Mouse (Mus musculus): Measurements from ENCODE around the gene Gjb5. TPM values are rescaled to one million over a fixed set of nuclear protein-coding genes. Genes with fewer than 3 reads are reported as not detected.
A peak's percentile ranks its signal among the peaks of the same experiment; 100 is the strongest.

Gjb5 gene
- polyA plus RNA-seq, 1 experiment from 2014 or later: 0.37 TPM

DNA sequence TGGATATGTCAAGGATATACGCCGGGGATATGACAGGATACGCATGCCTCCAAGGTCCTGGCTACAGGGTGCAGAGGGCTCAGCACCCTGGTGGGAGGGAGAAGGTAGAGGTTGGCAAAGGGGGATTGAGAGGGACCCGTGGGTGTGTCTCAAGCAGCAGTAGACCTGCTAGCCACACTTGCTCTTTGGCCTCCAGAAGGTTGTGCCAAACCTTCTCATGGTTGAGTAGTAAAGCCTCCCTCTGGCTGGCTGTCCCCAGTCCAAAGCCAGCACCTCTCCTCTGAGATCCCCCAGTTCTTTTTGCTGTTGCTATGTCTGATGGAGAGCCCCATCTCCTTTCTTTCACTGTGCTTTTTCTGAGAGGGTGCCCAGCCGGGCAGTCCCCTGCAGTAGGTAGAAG, 32.7 kb downstream of the Gjb5 start:
- Histone ChIP-seq H3K4me1 (peaks cover 8% of the 10 kb centered on the region), H3K36me3 (no peaks in the 10 kb centered on the region), H3K9ac (no peak overlapping the region), H3K27me3 (replicated peaks) (peaks cover 64% of the 10 kb centered on the region), H3K9me3 (no peaks in the 10 kb centered on the region), H3K4me3 (no peak overlapping the region), H3K27ac (replicated peaks) (no peak overlapping the region), H3K4me2 (no peak overlapping the region)
- ATAC-seq (ENCODE audit: extremely low read depth, insufficient number of reproducible peaks, low FRiP score, low TSS enrichment): no peak
- WGBS: 68% methylated on average over 5 of the region's 5 CpGs

- Histone ChIP-seq H3K4me3 (no peak overlapping the region), H3K4me2 (no peak overlapping the region), H3K4me1 (peaks cover 3% of the 10 kb centered on the region), H3K36me3 (no peaks in the 10 kb centered on the region), H3K9ac (no peak overlapping the region), H3K27ac (replicated peaks) (no peak overlapping the region), H3K9me3 (no peaks in the 10 kb centered on the region), H3K27me3 (replicated peaks) (peaks cover 59% of the 10 kb centered on the region)
- ATAC-seq (ENCODE audit: extremely low read depth, insufficient number of reproducible peaks, low FRiP score, low TSS enrichment): peak; percentile 53
- 12% methylated on average over 6 of the region's 6 CpGs for WGBS
These were observed 33.2 kb downstream of the Gjb5 start for GRCm38 (mm10) chr4:127324759-127325158.

- no peaks in the 10 kb centered on the region for H3K9me3 ChIP-seq
- H3K4me1 ChIP-seq: no peaks in the 10 kb centered on the region
- H3K9ac ChIP-seq: no peak overlapping the region
- H3K4me2 ChIP-seq: no peak overlapping the region
- no peak overlapping the region for H3K4me3 ChIP-seq
- ATAC-seq (ENCODE audit: extremely low read depth, insufficient number of reproducible peaks, low FRiP score, low TSS enrichment): no peak
- H3K36me3 ChIP-seq: no peaks in the 10 kb centered on the region
- no peak overlapping the region for H3K27ac ChIP-seq (replicated peaks)
- 68% methylated on average over 10 of the region's 10 CpGs for WGBS
- H3K27me3 ChIP-seq (replicated peaks): peaks cover 54% of the 10 kb centered on the region
These were observed 33.7 kb downstream of the Gjb5 start for GRCm38 (mm10) chr4:127324296-127324695.

DNA sequence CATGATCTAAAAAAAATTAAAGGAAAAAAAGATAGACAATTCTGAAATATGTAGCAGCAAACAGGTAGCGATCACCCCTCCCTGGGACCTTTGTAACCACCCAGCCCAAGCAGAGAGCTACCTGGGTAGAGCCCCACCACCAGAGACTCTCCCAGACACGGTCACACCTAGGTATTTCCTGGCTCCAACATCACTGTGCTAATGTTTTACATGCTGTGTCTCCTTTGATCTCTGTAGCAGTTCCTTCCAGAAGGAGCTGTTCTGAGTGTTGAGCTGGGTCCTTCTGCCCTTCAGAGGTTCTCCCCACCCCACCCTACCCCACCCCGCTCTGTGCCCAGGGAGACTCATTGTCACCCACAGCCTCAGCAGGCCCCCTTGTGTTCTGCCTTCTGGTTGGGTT, 34.3 kb downstream of the Gjb5 start:
- H3K27ac ChIP-seq (replicated peaks): no peak overlapping the region
- no peak overlapping the region for H3K9ac ChIP-seq
- H3K9me3 ChIP-seq: no peaks in the 10 kb centered on the region
- H3K4me3 ChIP-seq: no peak overlapping the region
- no peaks in the 10 kb centered on the region for H3K36me3 ChIP-seq
- ATAC-seq (ENCODE audit: extremely low read depth, insufficient number of reproducible peaks, low FRiP score, low TSS enrichment): no peak
- no peaks in the 10 kb centered on the region for H3K4me1 ChIP-seq
- H3K4me2 ChIP-seq: no peak overlapping the region
- H3K27me3 ChIP-seq (replicated peaks): peaks cover 49% of the 10 kb centered on the region
- 64% methylated on average over 3 of the region's 3 CpGs for WGBS

DNA sequence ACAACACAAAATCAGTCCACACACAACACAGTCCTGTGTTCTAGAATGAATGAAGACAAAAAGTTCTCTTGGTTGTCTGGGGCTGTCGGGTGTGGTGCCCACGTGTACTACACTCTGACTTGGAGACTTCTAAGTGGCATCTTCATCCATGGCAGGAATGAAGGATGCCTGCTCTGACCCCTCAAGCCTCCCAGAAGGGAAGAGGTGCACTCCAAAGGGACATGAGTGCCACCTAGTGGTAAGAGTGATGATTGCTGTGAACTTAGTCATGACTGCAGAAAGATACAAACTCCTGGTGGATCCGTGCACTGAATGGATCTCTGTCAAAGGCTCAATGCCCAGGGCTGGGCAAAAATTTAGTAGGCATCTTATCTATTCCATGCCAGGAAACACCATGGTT, 38.4 kb downstream of the Gjb5 start:
- H3K27ac ChIP-seq (replicated peaks): no peak overlapping the region
- H3K9ac ChIP-seq: no peak overlapping the region
- WGBS: 4% methylated on average over 3 of the region's 3 CpGs
- H3K9me3 ChIP-seq: no peaks in the 10 kb centered on the region
- no peak overlapping the region for H3K4me3 ChIP-seq
- H3K4me2 ChIP-seq: no peak overlapping the region
- no peak for ATAC-seq (ENCODE audit: extremely low read depth, insufficient number of reproducible peaks, low FRiP score, low TSS enrichment)
- H3K4me1 ChIP-seq: no peaks in the 10 kb centered on the region
- H3K27me3 ChIP-seq (replicated peaks): peaks cover 29% of the 10 kb centered on the region
- no peaks in the 10 kb centered on the region for H3K36me3 ChIP-seq

- no peak overlapping the region for H3K4me2 ChIP-seq
- no peaks in the 10 kb centered on the region for H3K9me3 ChIP-seq
- no peak overlapping the region for H3K9ac ChIP-seq
- no peak overlapping the region for H3K4me3 ChIP-seq
- WGBS: 50% methylated on average over 4 of the region's 4 CpGs
- no peak overlapping the region for H3K27ac ChIP-seq (replicated peaks)
- H3K36me3 ChIP-seq: no peaks in the 10 kb centered on the region
- H3K4me1 ChIP-seq: peaks cover 11% of the 10 kb centered on the region
- no peak for ATAC-seq (ENCODE audit: extremely low read depth, insufficient number of reproducible peaks, low FRiP score, low TSS enrichment)
- H3K27me3 ChIP-seq (replicated peaks): peaks cover 42% of the 10 kb centered on the region
These were observed 40.8 kb downstream of the Gjb5 start for GRCm38 (mm10) chr4:127317143-127317542.

DNA sequence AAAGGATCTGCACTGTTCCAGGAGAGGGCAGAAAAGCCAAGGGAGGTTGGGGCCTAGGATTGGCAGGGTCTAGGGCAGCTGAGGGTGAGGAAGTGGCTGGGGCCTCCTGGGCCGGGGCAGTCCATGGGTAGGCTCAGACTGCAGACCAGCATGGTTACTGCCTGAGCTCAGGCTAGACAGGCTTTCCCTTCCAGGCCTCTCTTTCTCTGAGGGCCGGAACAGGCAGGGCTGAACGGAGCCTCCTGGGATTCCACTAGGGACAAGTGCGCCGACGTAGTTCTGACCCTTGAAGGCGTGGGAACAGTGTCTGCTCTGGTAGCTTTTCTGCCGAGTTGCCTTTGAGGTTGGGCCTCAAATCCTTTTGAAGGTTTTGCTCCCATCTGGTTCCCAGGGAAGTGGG, 42.2 kb downstream of the Gjb5 start:
- no peak for ATAC-seq (ENCODE audit: extremely low read depth, insufficient number of reproducible peaks, low FRiP score, low TSS enrichment)
- WGBS: 78% methylated on average over 8 of the region's 8 CpGs
- H3K27me3 ChIP-seq (replicated peaks): peaks cover 53% of the 10 kb centered on the region

DNA sequence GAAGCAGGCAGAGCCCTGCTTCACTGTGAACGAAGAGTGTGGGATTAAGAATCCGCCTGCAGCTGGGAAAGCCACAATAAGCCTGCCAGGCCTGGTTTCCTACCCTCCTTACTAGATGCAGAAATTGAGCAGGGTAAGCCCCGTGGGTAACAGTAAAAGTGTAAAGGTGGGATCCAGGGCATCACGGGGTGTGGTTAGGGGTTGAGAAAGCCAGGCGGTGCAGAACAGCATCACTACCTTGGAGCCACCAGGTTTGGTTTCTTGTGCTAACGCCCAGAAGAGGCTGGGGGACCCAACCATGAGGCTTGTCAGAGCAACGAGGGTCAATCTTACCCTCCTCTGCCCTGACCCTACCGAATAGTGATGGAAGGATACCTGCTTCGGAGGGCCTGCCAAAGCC, 43.4 kb downstream of the Gjb5 start:
- H3K27ac ChIP-seq (replicated peaks): no peak overlapping the region
- peak overlapping the region; percentile 59 for H3K4me3 ChIP-seq
- peak overlapping the region; percentile 76 for H3K9ac ChIP-seq
- H3K27me3 ChIP-seq (replicated peaks): peaks cover 58% of the 10 kb centered on the region
- H3K9me3 ChIP-seq: no peaks in the 10 kb centered on the region
- peaks cover 11% of the 10 kb centered on the region for H3K4me1 ChIP-seq
- ATAC-seq (ENCODE audit: extremely low read depth, insufficient number of reproducible peaks, low FRiP score, low TSS enrichment): no peak
- no peaks in the 10 kb centered on the region for H3K36me3 ChIP-seq
- WGBS: 40% methylated on average over 9 of the region's 9 CpGs
- H3K4me2 ChIP-seq: peak overlapping the region; percentile 81

More for the DNA sequence above, 42.2 kb downstream of the Gjb5 start:
- H3K9ac ChIP-seq: no peak overlapping the region
- H3K4me2 ChIP-seq: no peak overlapping the region
- no peaks in the 10 kb centered on the region for H3K9me3 ChIP-seq
- H3K36me3 ChIP-seq: no peaks in the 10 kb centered on the region
- H3K4me3 ChIP-seq: no peak overlapping the region
- H3K27ac ChIP-seq (replicated peaks): no peak overlapping the region
- H3K4me1 ChIP-seq: peaks cover 11% of the 10 kb centered on the region

DNA sequence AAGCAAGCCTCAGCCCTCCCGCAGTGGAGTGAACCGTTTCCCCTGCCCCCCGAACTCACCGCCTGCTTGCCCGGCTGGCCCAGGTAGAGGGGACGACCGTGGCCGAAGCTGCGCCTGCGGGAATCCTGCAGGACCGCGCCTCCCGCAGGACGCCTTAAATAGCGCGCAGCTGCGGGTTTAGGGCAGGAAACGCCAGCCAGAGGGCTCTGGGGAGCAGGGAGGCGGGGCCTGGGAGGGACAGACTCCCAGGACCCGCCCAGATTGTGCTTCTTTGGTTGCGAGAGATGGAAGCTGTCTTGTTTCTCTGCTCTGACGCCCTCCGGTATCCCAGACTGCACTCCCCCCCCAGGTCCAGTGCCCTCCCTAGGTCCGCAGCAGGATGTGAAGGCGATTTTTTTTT, 44.1 kb downstream of the Gjb5 start, which contains the start of gene Gja4:
TSS of gene Gja4 (minus strand) at position 179 of the 400 bp plus-strand sequence.
- H3K9ac ChIP-seq: peak within 1 kb of the TSS; percentile 76
- peaks cover 58% of the 10 kb centered on the region for H3K27me3 ChIP-seq (replicated peaks)
- H3K9me3 ChIP-seq: no peaks in the 10 kb centered on the region
- H3K27ac ChIP-seq (replicated peaks): no peak within 1 kb of the TSS
- no peak; the same call in 1 of the 2 replicates for ATAC-seq (ENCODE audit: extremely low read depth, insufficient number of reproducible peaks, low FRiP score, low TSS enrichment)
- peak within 1 kb of the TSS; percentile 81 for H3K4me2 ChIP-seq
- WGBS: under 1% methylated on average over 25 of the region's 25 CpGs
- no peaks in the 10 kb centered on the region for H3K36me3 ChIP-seq
- H3K4me3 ChIP-seq: peak within 1 kb of the TSS; percentile 59
- peaks cover 11% of the 10 kb centered on the region for H3K4me1 ChIP-seq

- Histone ChIP-seq H3K4me2 (peak overlapping the region; percentile 81), H3K27ac (replicated peaks) (no peak overlapping the region), H3K4me3 (peak overlapping the region; percentile 59), H3K36me3 (no peaks in the 10 kb centered on the region), H3K9me3 (no peaks in the 10 kb centered on the region), H3K4me1 (peaks cover 11% of the 10 kb centered on the region), H3K27me3 (replicated peaks) (peaks cover 52% of the 10 kb centered on the region), H3K9ac (peak overlapping the region; percentile 76)
- WGBS: 54% methylated on average over 24 of the region's 24 CpGs
- ATAC-seq (ENCODE audit: extremely low read depth, insufficient number of reproducible peaks, low FRiP score, low TSS enrichment): no peak
These were observed 45.6 kb downstream of the Gjb5 start for GRCm38 (mm10) chr4:127312349-127312748.

DNA sequence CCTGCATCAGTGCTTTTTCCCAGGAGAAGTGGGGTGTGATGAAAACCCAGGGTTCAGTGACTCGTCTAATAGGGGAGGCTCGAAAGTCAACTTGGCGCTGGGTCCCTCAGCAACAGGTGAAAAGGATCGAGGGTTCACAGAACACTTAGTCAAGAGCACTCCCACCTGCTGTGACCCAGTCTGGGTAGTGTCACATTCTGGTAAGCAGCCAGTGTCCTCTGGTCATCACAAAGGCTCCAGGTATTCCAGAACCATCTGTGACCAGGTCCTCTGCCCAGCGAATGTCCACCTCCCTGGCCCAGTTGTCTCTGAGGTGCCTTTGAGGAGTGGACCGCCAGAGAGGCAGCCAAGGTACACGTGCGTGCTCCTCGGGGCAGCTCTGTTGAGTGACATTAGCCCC, 46.4 kb downstream of the Gjb5 start:
- Histone ChIP-seq H3K9ac (peak overlapping the region; percentile 76), H3K4me2 (peak overlapping the region; percentile 81), H3K4me3 (peak overlapping the region; percentile 59), H3K36me3 (no peaks in the 10 kb centered on the region), H3K27me3 (replicated peaks) (peaks cover 52% of the 10 kb centered on the region), H3K9me3 (no peaks in the 10 kb centered on the region), H3K27ac (replicated peaks) (no peak overlapping the region), H3K4me1 (peaks cover 11% of the 10 kb centered on the region)
- no peak for ATAC-seq (ENCODE audit: extremely low read depth, insufficient number of reproducible peaks, low FRiP score, low TSS enrichment)
- 44% methylated on average over 9 of the region's 9 CpGs for WGBS

GRCm38 (mm10) chr4:127306915-127307314, 51.1 kb downstream of the Gjb5 start:
- no peak overlapping the region for H3K27ac ChIP-seq (replicated peaks)
- H3K4me1 ChIP-seq: no peaks in the 10 kb centered on the region
- H3K9me3 ChIP-seq: no peaks in the 10 kb centered on the region
- H3K27me3 ChIP-seq (replicated peaks): peaks cover 17% of the 10 kb centered on the region
- no peak for ATAC-seq (ENCODE audit: extremely low read depth, insufficient number of reproducible peaks, low FRiP score, low TSS enrichment)
- no peak overlapping the region for H3K9ac ChIP-seq
- no peak overlapping the region for H3K4me2 ChIP-seq
- 45% methylated on average over 2 of the region's 2 CpGs for WGBS
- no peak overlapping the region for H3K4me3 ChIP-seq
- no peaks in the 10 kb centered on the region for H3K36me3 ChIP-seq

Measured in heart, embryonic 13.5 days (tissue).